In genomic region chr15:79369452-79370280, GRCm38 (mm10) we compare ENCODE assay signal across 15 mouse cellular contexts. TPM values are rescaled to one million over a fixed set of nuclear protein-coding genes. Genes with fewer than 3 reads are reported as not detected.
DNase-seq lines count a peak whose midpoint lies in the region; ATAC-seq and TF ChIP-seq lines count a peak whose summit lies in the region.
"Had no signal": no experiment of that assay in that cellular context is flagged by ENCODE, and none has a peak within 500 bp of the region (broad histone marks: within the 10 kb centered on the region; RNA-seq: fewer than 3 reads in every experiment).

No protein-coding gene starts in this region.

- peak overlapping the region; percentile 48; the same call in 1 of the 2 replicates for H3K9ac ChIP-seq in heart, embryonic 13.5 days
- H3K9ac ChIP-seq in heart, embryonic 11.5 days (ENCODE audit: low read depth, low read length): no peak overlapping the region
- no peak overlapping the region for H3K9ac ChIP-seq in liver, embryonic 11.5 days (ENCODE audit: low read depth, low read length)
- H3K9ac ChIP-seq in heart, postnatal 0 days (replicated peaks; ENCODE audit: low read depth, low read length): no peak overlapping the region
- no peak overlapping the region for H3K9ac ChIP-seq in liver, postnatal 0 days (replicated peaks)
- no peak overlapping the region for H3K9ac ChIP-seq in forebrain, embryonic 16.5 days (replicated peaks; ENCODE audit: low read depth, low read length)
- H3K9ac ChIP-seq: embryonic facial prominence, embryonic 12.5 days had no signal

- no peak for DNase-seq in liver, embryonic 11.5 days (ENCODE audit: low spot score)
- no peak for DNase-seq in liver
- DNase-seq in heart, postnatal 0 days (ENCODE audit: low spot score): no peak
- DNase-seq in liver, postnatal 0 days: no peak
- DNase-seq in urinary bladder, postnatal 36 days (ENCODE audit: low spot score in 2 of 2): no peak
- DNase-seq: cerebellum, adult 2 months; kidney, postnatal 14 days; right cerebral cortex, postnatal 4 days had no signal

- no peaks in the 10 kb centered on the region for H3K9me3 ChIP-seq in heart, embryonic 13.5 days
- H3K9me3 ChIP-seq in heart, embryonic 11.5 days (replicated peaks; ENCODE audit: control insufficient read depth, low read length): no peaks in the 10 kb centered on the region
- no peaks in the 10 kb centered on the region for H3K9me3 ChIP-seq in liver, embryonic 11.5 days (ENCODE audit: control insufficient read depth, low read length)
- H3K9me3 ChIP-seq in heart, postnatal 0 days (replicated peaks; ENCODE audit: control insufficient read depth, low read length): no peaks in the 10 kb centered on the region
- no peaks in the 10 kb centered on the region for H3K9me3 ChIP-seq in liver, postnatal 0 days (ENCODE audit: low read length)
- no peaks in the 10 kb centered on the region for H3K9me3 ChIP-seq in forebrain, embryonic 16.5 days (ENCODE audit: control insufficient read depth, low read length)
- H3K9me3 ChIP-seq: embryonic facial prominence, embryonic 12.5 days; forebrain, embryonic 10.5 days; megakaryocyte, embryonic 14.5 days had no signal

- H3K4me1 ChIP-seq in heart, embryonic 13.5 days: peaks cover 27% of the 10 kb centered on the region
- peaks cover 14% of the 10 kb centered on the region; the same call in 1 of the 2 replicates for H3K4me1 ChIP-seq in heart, embryonic 11.5 days (ENCODE audit: control insufficient read depth, insufficient read depth, low read length)
- H3K4me1 ChIP-seq in liver, embryonic 11.5 days (replicated peaks; ENCODE audit: control insufficient read depth, insufficient read depth, low read length): peaks cover 13% of the 10 kb centered on the region
- H3K4me1 ChIP-seq in heart, postnatal 0 days (ENCODE audit: control insufficient read depth, insufficient read depth): 0 out of 2 replicates have a peak, but pooled peaks cover 3% of the 10 kb centered on the region
- H3K4me1 ChIP-seq in liver, postnatal 0 days (ENCODE audit: insufficient read depth): peaks cover 23% of the 10 kb centered on the region
- no peaks in the 10 kb centered on the region for H3K4me1 ChIP-seq in forebrain, embryonic 16.5 days (replicated peaks; ENCODE audit: control insufficient read depth, insufficient read depth, low read length)

- no peak for TF ChIP-seq CTCF in heart, postnatal 0 days (IDR thresholded peaks at IDR 0.05; ENCODE audit: low read depth)
- no peak for TF ChIP-seq CTCF in liver, postnatal 0 days (IDR thresholded peaks at IDR 0.05; ENCODE audit: low read depth)

- TF ChIP-seq EP300 in heart, postnatal 0 days (IDR thresholded peaks at IDR 0.05; ENCODE audit: low read depth): no peak
- TF ChIP-seq EP300 in liver, postnatal 0 days (IDR thresholded peaks at IDR 0.05; ENCODE audit: low read depth): no peak

- H3K27me3 ChIP-seq in heart, embryonic 13.5 days (replicated peaks): no peaks in the 10 kb centered on the region
- H3K27me3 ChIP-seq in heart, embryonic 11.5 days (ENCODE audit: control insufficient read depth, insufficient read depth, low read length): no peaks in the 10 kb centered on the region
- H3K27me3 ChIP-seq in liver, embryonic 11.5 days (replicated peaks; ENCODE audit: control insufficient read depth, insufficient read depth, low read length): no peaks in the 10 kb centered on the region
- no peaks in the 10 kb centered on the region for H3K27me3 ChIP-seq in heart, postnatal 0 days (ENCODE audit: control insufficient read depth, insufficient read depth, low read length)
- H3K27me3 ChIP-seq in liver, postnatal 0 days (ENCODE audit: insufficient read depth, low read length): no peaks in the 10 kb centered on the region
- no peaks in the 10 kb centered on the region for H3K27me3 ChIP-seq in forebrain, embryonic 16.5 days (replicated peaks; ENCODE audit: control insufficient read depth, insufficient read depth, low read length)
- H3K27me3 ChIP-seq: embryonic facial prominence, embryonic 12.5 days; megakaryocyte, embryonic 14.5 days had no signal

- H3K4me2 ChIP-seq in heart, embryonic 13.5 days: no peak overlapping the region
- H3K4me2 ChIP-seq in heart, embryonic 11.5 days: no peak overlapping the region
- H3K4me2 ChIP-seq in liver, embryonic 11.5 days: no peak overlapping the region
- H3K4me2 ChIP-seq in heart, postnatal 0 days (ENCODE audit: low read depth, low read length): no peak overlapping the region
- no peak overlapping the region for H3K4me2 ChIP-seq in liver, postnatal 0 days (ENCODE audit: low read depth, low read length)
- H3K4me2 ChIP-seq in forebrain, embryonic 16.5 days (ENCODE audit: low read length): no peak overlapping the region
- H3K4me2 ChIP-seq: embryonic facial prominence, embryonic 12.5 days had no signal

- ATAC-seq in heart, embryonic 13.5 days (ENCODE audit: extremely low read depth, insufficient number of reproducible peaks, low FRiP score, low TSS enrichment): no peak
- no peak for ATAC-seq in heart, embryonic 11.5 days (replicated peaks; ENCODE audit: insufficient number of reproducible peaks, low FRiP score, low TSS enrichment)
- no peak for ATAC-seq in liver, embryonic 11.5 days (replicated peaks; ENCODE audit: low FRiP score)
- ATAC-seq in heart, postnatal 0 days (ENCODE audit: insufficient read depth, low read depth): no peak
- peak; percentile 35 for ATAC-seq in liver, postnatal 0 days
- no peak for ATAC-seq in forebrain, embryonic 16.5 days

- peaks cover 94% of the 10 kb centered on the region for H3K36me3 ChIP-seq in heart, embryonic 13.5 days
- peaks cover 18% of the 10 kb centered on the region for H3K36me3 ChIP-seq in heart, embryonic 11.5 days (ENCODE audit: control insufficient read depth, insufficient read depth, low read length)
- peaks cover 22% of the 10 kb centered on the region for H3K36me3 ChIP-seq in liver, embryonic 11.5 days (ENCODE audit: control insufficient read depth, insufficient read depth, low read length)
- peaks cover 88% of the 10 kb centered on the region for H3K36me3 ChIP-seq in heart, postnatal 0 days (replicated peaks; ENCODE audit: control insufficient read depth, insufficient read depth, low read length)
- H3K36me3 ChIP-seq in liver, postnatal 0 days (replicated peaks; ENCODE audit: insufficient read depth, low read length): peaks cover 9% of the 10 kb centered on the region; the same call in 1 of the 2 replicates
- H3K36me3 ChIP-seq in forebrain, embryonic 16.5 days (ENCODE audit: control insufficient read depth, insufficient read depth): peaks cover 10% of the 10 kb centered on the region

- H3K4me3 ChIP-seq in heart, embryonic 13.5 days: no peak overlapping the region
- no peak overlapping the region for H3K4me3 ChIP-seq in heart, embryonic 11.5 days (ENCODE audit: low read depth, low read length)
- H3K4me3 ChIP-seq in liver, embryonic 11.5 days (ENCODE audit: low read depth, low read length): no peak overlapping the region
- H3K4me3 ChIP-seq in heart, postnatal 0 days (ENCODE audit: low read depth, low read length): no peak overlapping the region
- no peak overlapping the region for H3K4me3 ChIP-seq in liver, postnatal 0 days (ENCODE audit: low read depth, low read length)
- H3K4me3 ChIP-seq in forebrain, embryonic 16.5 days (replicated peaks; ENCODE audit: low read length): no peak overlapping the region
- H3K4me3 ChIP-seq: embryonic facial prominence, embryonic 12.5 days; forebrain, embryonic 10.5 days; megakaryocyte, embryonic 14.5 days; myocyte had no signal

- peak overlapping the region; percentile 80; the same call in 1 of the 2 replicates for H3K27ac ChIP-seq in heart, embryonic 13.5 days (replicated peaks)
- no peak overlapping the region for H3K27ac ChIP-seq in heart, embryonic 11.5 days (ENCODE audit: low read depth, low read length)
- H3K27ac ChIP-seq in liver, embryonic 11.5 days (ENCODE audit: low read depth, low read length): peak overlapping the region; percentile 13
- peak overlapping the region; percentile 88 for H3K27ac ChIP-seq in heart, postnatal 0 days (ENCODE audit: low read depth)
- H3K27ac ChIP-seq in liver, postnatal 0 days (ENCODE audit: low read depth): 0 out of 2 replicates have a peak overlapping the region, but pooled peaks have one; percentile 48
- no peak overlapping the region for H3K27ac ChIP-seq in forebrain, embryonic 16.5 days (ENCODE audit: low read length)

- 72% methylated on average over 15 of the region's 15 CpGs for WGBS in heart, embryonic 13.5 days
- WGBS in heart, embryonic 11.5 days (ENCODE audit: insufficient replicate concordance): 69% methylated on average over 15 of the region's 15 CpGs
- 72% methylated on average over 15 of the region's 15 CpGs for WGBS in liver, embryonic 11.5 days
- 71% methylated on average over 15 of the region's 15 CpGs for WGBS in heart, postnatal 0 days
- WGBS in liver, postnatal 0 days (ENCODE audit: insufficient replicate concordance): 65% methylated on average over 15 of the region's 15 CpGs
- WGBS in forebrain, embryonic 16.5 days: 81% methylated on average over 15 of the region's 15 CpGs

RNA-seq across cellular contexts. Expression of gene Maff, which starts 23.2 kb away (rescaled TPM):
- polyA plus RNA-seq in heart, embryonic 13.5 days (2015; fragmentation: Nextera tagmentation; extraction: Ambion mirVana): 1.7 and 2.0 TPM in 2 replicates
- 3.0 and 3.3 TPM in 2 replicates for polyA plus RNA-seq in heart, embryonic 11.5 days (2014; fragmentation: Nextera tagmentation; extraction: Ambion mirVana)
- polyA plus RNA-seq in liver, embryonic 11.5 days (2014; fragmentation: Nextera tagmentation; extraction: Ambion mirVana): 3.1 and 3.5 TPM in 2 replicates
- 12.9 and 19.4 TPM in 2 replicates for total RNA-seq in heart, postnatal 0 days (2014; rRNA removed; ENCODE audit: low replicate concordance)
- polyA plus RNA-seq in heart, postnatal 0 days (2015; fragmentation: Nextera tagmentation; extraction: Ambion mirVana): 1.8 and 2.9 TPM in 2 replicates
- polyA plus RNA-seq in liver, postnatal 0 days (2015; fragmentation: Nextera tagmentation; extraction: Ambion mirVana): 0.94 and 1.1 TPM in 2 replicates
- 0.97 and 1.1 TPM in 2 replicates for polyA plus RNA-seq in forebrain, embryonic 16.5 days (2015; fragmentation: Nextera tagmentation; extraction: Ambion mirVana)

RNA-seq across cellular contexts. Expression of gene Tmem184b, which starts 33.7 kb away (rescaled TPM):
- 65.8 and 72.7 TPM in 2 replicates for polyA plus RNA-seq in heart, embryonic 13.5 days (2015; fragmentation: Nextera tagmentation; extraction: Ambion mirVana)
- 55.0 and 56.5 TPM in 2 replicates for polyA plus RNA-seq in heart, embryonic 11.5 days (2014; fragmentation: Nextera tagmentation; extraction: Ambion mirVana)
- 36.4 and 38.8 TPM in 2 replicates for polyA plus RNA-seq in liver, embryonic 11.5 days (2014; fragmentation: Nextera tagmentation; extraction: Ambion mirVana)
- total RNA-seq in heart, postnatal 0 days (2014; rRNA removed; ENCODE audit: low replicate concordance): 70.6 and 111 TPM in 2 replicates
- 31.8 and 32.7 TPM in 2 replicates for polyA plus RNA-seq in heart, postnatal 0 days (2015; fragmentation: Nextera tagmentation; extraction: Ambion mirVana)
- polyA plus RNA-seq in liver, postnatal 0 days (2015; fragmentation: Nextera tagmentation; extraction: Ambion mirVana): 6.6 and 8.4 TPM in 2 replicates
- 43.4 and 44.0 TPM in 2 replicates for polyA plus RNA-seq in forebrain, embryonic 16.5 days (2015; fragmentation: Nextera tagmentation; extraction: Ambion mirVana)

RNA-seq across cellular contexts. Expression of gene Pla2g6, which starts 41.5 kb away (rescaled TPM):
- 12.2 and 12.7 TPM in 2 replicates for polyA plus RNA-seq in heart, embryonic 13.5 days (2015; fragmentation: Nextera tagmentation; extraction: Ambion mirVana)
- polyA plus RNA-seq in heart, embryonic 11.5 days (2014; fragmentation: Nextera tagmentation; extraction: Ambion mirVana): 11.6 and 12.9 TPM in 2 replicates
- polyA plus RNA-seq in liver, embryonic 11.5 days (2014; fragmentation: Nextera tagmentation; extraction: Ambion mirVana): 27.7 and 28.1 TPM in 2 replicates
- 14.1 and 20.3 TPM in 2 replicates for total RNA-seq in heart, postnatal 0 days (2014; rRNA removed; ENCODE audit: low replicate concordance)
- 7.1 and 7.9 TPM in 2 replicates for polyA plus RNA-seq in heart, postnatal 0 days (2015; fragmentation: Nextera tagmentation; extraction: Ambion mirVana)
- 18.5 and 18.8 TPM in 2 replicates for polyA plus RNA-seq in liver, postnatal 0 days (2015; fragmentation: Nextera tagmentation; extraction: Ambion mirVana)
- 26.4 and 31.0 TPM in 2 replicates for polyA plus RNA-seq in forebrain, embryonic 16.5 days (2015; fragmentation: Nextera tagmentation; extraction: Ambion mirVana)

Comparison
In these comparisons a context has a peak if more than half of its experiments do, and no peak if none do; other contexts are left out.
1. H3K27ac ChIP-seq: peak in heart, embryonic 13.5 days (single experiment), liver, embryonic 11.5 days (single experiment), heart, postnatal 0 days (single experiment) and liver, postnatal 0 days (single experiment); none in heart, embryonic 11.5 days (single experiment) and forebrain, embryonic 16.5 days (single experiment).